Mouse (Mus musculus): ENCODE data around the gene Syce2. TPM values are rescaled to one million over a fixed set of nuclear protein-coding genes. Genes with fewer than 3 reads are reported as not detected.
A peak's percentile ranks its signal among the peaks of the same experiment; 100 is the strongest.

The Syce2 gene
- polyA plus RNA-seq, 1 experiment from 2014 or later: 68.5 TPM

DNA sequence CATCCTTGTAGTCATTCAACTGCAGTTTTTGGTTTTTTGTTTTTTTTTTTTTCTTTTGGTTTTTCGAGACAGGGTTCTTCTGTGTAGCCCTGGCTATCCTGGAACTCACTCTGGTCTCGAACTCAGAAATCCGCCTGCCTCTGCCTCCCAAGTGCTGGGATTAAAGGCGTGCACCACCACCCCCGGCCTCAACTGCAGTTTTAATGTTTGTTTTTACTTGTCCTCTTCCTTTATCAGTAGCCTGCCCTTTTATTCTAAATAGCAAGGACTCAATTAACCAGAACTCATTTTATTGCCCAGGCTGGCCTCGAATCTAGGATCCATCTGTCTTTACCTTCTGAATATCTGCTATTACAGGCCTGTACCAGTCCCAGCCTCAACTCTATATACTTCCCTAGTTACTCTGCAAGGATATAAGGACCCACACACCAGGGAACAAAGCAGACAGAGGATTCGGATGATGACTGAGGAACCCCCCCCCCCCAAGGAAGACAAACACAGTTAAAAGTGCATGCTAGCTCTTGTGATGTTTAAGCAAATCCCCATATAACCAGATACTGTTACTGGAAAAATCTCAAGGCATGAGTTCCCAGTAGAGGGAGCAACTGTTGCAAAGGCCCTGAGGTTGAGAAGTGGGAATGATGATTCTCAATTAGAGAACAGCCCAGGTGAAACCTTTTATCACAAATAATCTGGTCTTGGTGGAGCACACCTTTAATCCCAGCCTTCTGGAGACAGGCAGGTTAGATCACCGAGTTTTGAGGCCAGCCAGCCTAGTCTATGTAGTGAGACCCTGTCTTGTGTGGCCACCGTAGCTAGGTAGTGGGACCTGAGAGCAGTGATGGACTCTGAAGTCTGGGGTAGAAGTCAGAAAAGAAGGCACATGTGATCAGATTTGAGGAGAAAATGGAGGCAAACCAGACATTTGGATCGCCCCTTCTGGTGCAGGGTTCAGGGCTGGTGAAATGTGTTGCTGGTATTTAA is 38.9 kb upstream of the Syce2 start:
- WGBS: 67% methylated on average over 10 of the region's 10 CpGs
- peak overlapping the region; percentile 95 for H3K9ac ChIP-seq (ENCODE audit: low read depth, low read length)
- H3K4me3 ChIP-seq (ENCODE audit: low read depth, low read length): peak overlapping the region; percentile 85
- peaks cover 46% of the 10 kb centered on the region for H3K36me3 ChIP-seq (ENCODE audit: control insufficient read depth, insufficient read depth, low read length)
- peak overlapping the region; percentile 61 for H3K4me2 ChIP-seq (ENCODE audit: low read depth, low read length)
- H3K4me1 ChIP-seq (ENCODE audit: control insufficient read depth, insufficient read depth, low read length): peaks cover 14% of the 10 kb centered on the region
- no peak for DNase-seq (ENCODE audit: low spot score)
- H3K27ac ChIP-seq (replicated peaks; ENCODE audit: low read depth, low read length): peak overlapping the region; percentile 91
- ATAC-seq (ENCODE audit: low read depth): no peak
- no peaks in the 10 kb centered on the region for H3K27me3 ChIP-seq (replicated peaks; ENCODE audit: control insufficient read depth, insufficient read depth, low read length)
- H3K9me3 ChIP-seq (ENCODE audit: control insufficient read depth, low read length): no peaks in the 10 kb centered on the region

DNA sequence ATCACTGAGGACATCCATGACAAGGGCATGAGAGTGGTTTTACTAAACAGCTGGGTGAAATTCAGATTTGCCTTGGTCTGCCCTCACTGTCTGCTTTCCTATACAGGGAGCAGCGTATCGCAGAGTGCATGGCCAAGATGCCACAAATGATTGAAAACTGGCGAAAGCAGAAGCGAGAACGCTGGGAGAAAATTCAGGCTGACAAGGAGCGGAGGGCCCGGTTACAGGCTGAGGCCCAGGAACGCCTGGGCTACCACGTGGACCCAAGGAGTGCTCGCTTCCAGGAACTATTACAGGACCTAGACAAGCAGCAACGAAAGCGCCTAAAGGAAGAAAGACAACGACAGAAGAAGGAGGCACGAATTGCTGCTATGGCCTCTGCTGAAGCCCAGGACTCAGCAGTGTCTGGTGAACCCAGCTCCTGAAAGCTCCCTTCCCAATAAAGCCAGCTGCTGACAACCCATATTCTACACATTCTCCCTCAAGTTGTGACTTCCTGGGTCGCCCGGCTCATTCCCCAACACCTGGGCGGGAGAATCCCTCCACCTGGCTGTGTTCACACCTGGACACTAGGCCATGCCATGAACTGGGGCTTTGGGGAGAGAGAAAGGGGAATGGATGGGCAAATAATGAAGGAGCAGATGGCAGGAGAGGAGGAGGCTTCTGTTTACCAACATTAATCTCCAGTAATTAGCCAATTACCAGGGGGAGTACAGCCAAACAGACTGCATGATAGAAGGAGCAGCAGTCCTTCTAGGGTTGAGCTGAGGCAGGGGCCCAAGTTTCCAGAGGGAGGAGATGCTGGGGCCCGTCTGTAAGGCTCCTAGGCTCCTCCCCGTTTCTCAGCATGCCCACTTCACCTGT is 37.7 kb upstream of the Syce2 start:
- H3K9me3 ChIP-seq (ENCODE audit: control insufficient read depth, low read length): no peaks in the 10 kb centered on the region
- peaks cover 58% of the 10 kb centered on the region for H3K36me3 ChIP-seq (ENCODE audit: control insufficient read depth, insufficient read depth, low read length)
- H3K27me3 ChIP-seq (replicated peaks; ENCODE audit: control insufficient read depth, insufficient read depth, low read length): no peaks in the 10 kb centered on the region
- WGBS: 84% methylated on average over 19 of the region's 19 CpGs
- DNase-seq (ENCODE audit: low spot score) (no peak), ATAC-seq (ENCODE audit: low read depth) (no peak)
- no peak overlapping the region for H3K27ac ChIP-seq (replicated peaks; ENCODE audit: low read depth, low read length)
- H3K4me3 ChIP-seq (ENCODE audit: low read depth, low read length): no peak overlapping the region
- H3K4me1 ChIP-seq (ENCODE audit: control insufficient read depth, insufficient read depth, low read length): peaks cover 17% of the 10 kb centered on the region
- H3K4me2 ChIP-seq (ENCODE audit: low read depth, low read length): no peak overlapping the region
- no peak overlapping the region for H3K9ac ChIP-seq (ENCODE audit: low read depth, low read length)

GRCm38 (mm10) chr8:84834866-84835855 is 36.8 kb upstream of the Syce2 start:
- H3K36me3 ChIP-seq (ENCODE audit: control insufficient read depth, insufficient read depth, low read length): peaks cover 61% of the 10 kb centered on the region
- WGBS: 77% methylated on average over 10 of the region's 10 CpGs
- H3K9me3 ChIP-seq (ENCODE audit: control insufficient read depth, low read length): no peaks in the 10 kb centered on the region
- no peak overlapping the region for H3K9ac ChIP-seq (ENCODE audit: low read depth, low read length)
- H3K4me2 ChIP-seq (ENCODE audit: low read depth, low read length): no peak overlapping the region
- peaks cover 17% of the 10 kb centered on the region for H3K4me1 ChIP-seq (ENCODE audit: control insufficient read depth, insufficient read depth, low read length)
- H3K4me3 ChIP-seq (ENCODE audit: low read depth, low read length): no peak overlapping the region
- ATAC-seq (ENCODE audit: low read depth): peak; percentile 10; the same call in 1 of the 2 replicates
- no peak overlapping the region for H3K27ac ChIP-seq (replicated peaks; ENCODE audit: low read depth, low read length)
- peak; percentile 73 for DNase-seq (ENCODE audit: low spot score)
- H3K27me3 ChIP-seq (replicated peaks; ENCODE audit: control insufficient read depth, insufficient read depth, low read length): no peaks in the 10 kb centered on the region

DNA sequence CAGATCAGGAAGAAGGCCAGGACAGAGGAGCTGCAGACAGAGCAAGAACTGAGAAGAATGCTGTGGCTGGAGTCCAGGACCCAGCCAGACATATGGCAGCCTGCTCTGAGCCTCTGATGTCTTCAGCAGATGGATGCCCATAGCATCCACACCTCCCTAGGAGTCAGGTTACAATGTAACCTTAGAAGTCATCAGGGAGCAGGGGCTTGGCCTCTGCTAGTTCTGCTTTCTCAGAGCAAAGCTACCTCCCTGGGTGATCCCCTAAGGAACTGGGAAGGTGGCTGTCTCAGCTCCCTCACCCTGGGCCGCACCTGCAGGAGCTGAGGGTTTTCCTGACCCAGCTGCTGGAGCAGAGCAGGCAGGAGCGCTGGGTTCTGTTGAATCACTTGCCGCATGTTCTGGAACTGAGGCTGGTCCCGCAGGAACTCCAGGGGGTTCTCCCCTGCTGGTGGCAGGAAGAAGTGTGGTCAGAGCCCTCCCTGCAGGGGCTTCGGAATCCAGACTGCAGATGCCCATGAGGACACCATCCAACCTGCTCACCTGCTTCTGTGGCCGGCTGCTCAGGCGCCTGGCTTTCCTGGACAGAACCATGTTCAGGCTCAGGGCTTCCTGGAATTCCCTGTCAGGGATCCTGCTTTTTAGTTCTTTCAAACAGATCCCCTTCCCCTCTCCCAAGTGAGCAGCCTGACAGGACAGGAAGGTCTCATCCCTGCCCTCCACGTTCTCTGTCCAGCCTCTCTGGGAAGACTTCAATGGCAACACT is 34.6 kb upstream of the Syce2 start:
- Histone ChIP-seq H3K4me1 (ENCODE audit: control insufficient read depth, insufficient read depth, low read length) (peaks cover 17% of the 10 kb centered on the region), H3K36me3 (ENCODE audit: control insufficient read depth, insufficient read depth, low read length) (peaks cover 74% of the 10 kb centered on the region), H3K4me2 (ENCODE audit: low read depth, low read length) (no peak overlapping the region), H3K9ac (ENCODE audit: low read depth, low read length) (peak overlapping the region; percentile 30), H3K4me3 (ENCODE audit: low read depth, low read length) (no peak overlapping the region), H3K27ac (replicated peaks; ENCODE audit: low read depth, low read length) (peak overlapping the region; percentile 55; the same call in 1 of the 2 replicates), H3K27me3 (replicated peaks; ENCODE audit: control insufficient read depth, insufficient read depth, low read length) (no peaks in the 10 kb centered on the region), H3K9me3 (ENCODE audit: control insufficient read depth, low read length) (no peaks in the 10 kb centered on the region)
- peak; percentile 31 for ATAC-seq (ENCODE audit: low read depth)
- DNase-seq (ENCODE audit: low spot score): peak; percentile 83
- WGBS: 30% methylated on average over 8 of the region's 8 CpGs

DNA sequence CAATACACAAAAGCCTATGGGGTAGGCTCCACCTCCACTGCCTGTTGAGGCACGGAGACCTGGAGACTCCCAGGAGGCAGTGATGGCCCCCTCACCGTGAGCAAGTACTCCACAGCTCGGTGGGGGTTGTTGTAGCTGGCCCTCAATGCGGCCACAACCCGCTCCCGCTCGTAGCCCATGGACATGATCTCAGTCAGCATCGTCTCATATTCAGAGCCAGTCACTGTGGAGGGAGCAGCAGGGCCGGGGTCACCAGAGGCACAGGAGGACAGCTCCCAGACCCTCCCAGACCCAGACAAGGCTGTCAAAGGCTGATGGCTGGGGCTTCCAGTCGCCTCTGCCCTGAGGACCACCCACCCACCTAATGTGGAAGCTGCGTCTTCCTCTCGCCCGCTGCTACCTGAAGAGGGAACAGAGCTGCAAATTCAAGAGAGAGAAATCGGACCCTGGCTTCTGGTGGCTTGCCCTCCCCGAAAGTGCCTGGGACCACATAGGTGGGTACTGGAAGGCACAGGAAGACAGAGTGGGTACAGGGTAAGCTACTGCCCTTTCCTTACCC is 33.9 kb upstream of the Syce2 start:
- peaks cover 17% of the 10 kb centered on the region for H3K4me1 ChIP-seq (ENCODE audit: control insufficient read depth, insufficient read depth, low read length)
- no peaks in the 10 kb centered on the region for H3K9me3 ChIP-seq (ENCODE audit: control insufficient read depth, low read length)
- ATAC-seq (ENCODE audit: low read depth) (no peak), DNase-seq (ENCODE audit: low spot score) (no peak)
- H3K9ac ChIP-seq (ENCODE audit: low read depth, low read length): 0 out of 2 replicates have a peak overlapping the region, but pooled peaks have one; percentile 27
- WGBS: 77% methylated on average over 15 of the region's 15 CpGs
- H3K4me2 ChIP-seq (ENCODE audit: low read depth, low read length): no peak overlapping the region
- H3K27ac ChIP-seq (replicated peaks; ENCODE audit: low read depth, low read length): peak overlapping the region; percentile 55; the same call in 1 of the 2 replicates
- H3K36me3 ChIP-seq (ENCODE audit: control insufficient read depth, insufficient read depth, low read length): peaks cover 81% of the 10 kb centered on the region
- no peaks in the 10 kb centered on the region for H3K27me3 ChIP-seq (replicated peaks; ENCODE audit: control insufficient read depth, insufficient read depth, low read length)
- no peak overlapping the region for H3K4me3 ChIP-seq (ENCODE audit: low read depth, low read length)

- peaks cover 85% of the 10 kb centered on the region for H3K36me3 ChIP-seq (ENCODE audit: control insufficient read depth, insufficient read depth, low read length)
- H3K4me3 ChIP-seq (ENCODE audit: low read depth, low read length): no peak overlapping the region
- WGBS: 88% methylated on average over 5 of the region's 5 CpGs
- H3K27me3 ChIP-seq (replicated peaks; ENCODE audit: control insufficient read depth, insufficient read depth, low read length): no peaks in the 10 kb centered on the region
- no peak for ATAC-seq (ENCODE audit: low read depth)
- H3K9me3 ChIP-seq (ENCODE audit: control insufficient read depth, low read length): no peaks in the 10 kb centered on the region
- no peak for DNase-seq (ENCODE audit: low spot score)
- no peak overlapping the region for H3K4me2 ChIP-seq (ENCODE audit: low read depth, low read length)
- H3K27ac ChIP-seq (replicated peaks; ENCODE audit: low read depth, low read length): no peak overlapping the region
- H3K4me1 ChIP-seq (ENCODE audit: control insufficient read depth, insufficient read depth, low read length): peaks cover 17% of the 10 kb centered on the region
- H3K9ac ChIP-seq (ENCODE audit: low read depth, low read length): no peak overlapping the region
These were observed 33.4 kb upstream of the Syce2 start for GRCm38 (mm10) chr8:84838513-84838912.

GRCm38 (mm10) chr8:84839411-84839810 is 32.5 kb upstream of the Syce2 start:
- H3K4me1 ChIP-seq (ENCODE audit: control insufficient read depth, insufficient read depth, low read length): peaks cover 22% of the 10 kb centered on the region
- H3K4me2 ChIP-seq (ENCODE audit: low read depth, low read length): peak overlapping the region; percentile 62
- DNase-seq (ENCODE audit: low spot score) (no peak), ATAC-seq (ENCODE audit: low read depth) (no peak)
- no peaks in the 10 kb centered on the region for H3K9me3 ChIP-seq (ENCODE audit: control insufficient read depth, low read length)
- H3K9ac ChIP-seq (ENCODE audit: low read depth, low read length): peak overlapping the region; percentile 92
- 80% methylated on average over 2 of the region's 2 CpGs for WGBS
- H3K36me3 ChIP-seq (ENCODE audit: control insufficient read depth, insufficient read depth, low read length): peaks cover 85% of the 10 kb centered on the region
- peak overlapping the region; percentile 81 for H3K4me3 ChIP-seq (ENCODE audit: low read depth, low read length)
- no peaks in the 10 kb centered on the region for H3K27me3 ChIP-seq (replicated peaks; ENCODE audit: control insufficient read depth, insufficient read depth, low read length)
- no peak overlapping the region for H3K27ac ChIP-seq (replicated peaks; ENCODE audit: low read depth, low read length)
